Mouse (Mus musculus) cerebellum, adult 2 months (tissue): Measurements from ENCODE around the gene Acox2.

Source experiments
- CTCF ChIP-seq: fragments of 200-500 bp; IDR thresholded peaks from 2 replicates; pipeline ENCODE4 v1.5.1; 2011; ENCODE audit warnings: low read depth, mild to moderate bottlenecking, control low read depth, low read length, moderate library complexity, borderline replicate concordance; ENCODE audit not compliant: insufficient read depth
- POLR2A ChIP-seq: fragments of 200-500 bp; IDR thresholded peaks from 2 replicates; pipeline ENCODE4 v1.6.1; 2011; ENCODE audit warnings: low read length, control low read depth, borderline replicate concordance; ENCODE audit not compliant: insufficient read depth

- TF ChIP-seq POLR2A (no peak), CTCF (no peak)
Measured at GRCm38 (mm10) chr14:8260214-8260613, 1.1 kb upstream of the Acox2 start.
